Mouse (Mus musculus) kidney, embryonic 14.5 days (tissue): ENCODE measurements at regions not wholly inside any gene's neighbourhood (a gene's known extent, or its start where the extent isn't known, plus 50 kb on each side); places are given as distances from the start of the nearest gene placed in this dataset.
A peak's percentile ranks its signal among the peaks of the same experiment; 100 is the strongest.

Experiments
- ATAC-seq: fragments of 200-750 bp; cut with Nextera tagmentation; 2 replicates; pipeline ENCODE4 v1.8.0; 2017; ENCODE audit warnings: moderate number of reproducible peaks, mild to moderate bottlenecking, moderate TSS enrichment, moderate library complexity; ENCODE audit not compliant: low FRiP score, low TSS enrichment
- H3K27ac ChIP-seq: fragments of 300-500 bp; sonication (generic); 2 replicates; pipeline ENCODE4 v1.5.1; 2014; ENCODE audit warnings: low read depth, mild to moderate bottlenecking, low read length, moderate library complexity, mixed read lengths
- H3K27me3 ChIP-seq: fragments of 300-500 bp; sonication (generic); 2 replicates; pipeline ENCODE4 v1.6.1; 2014; ENCODE audit warnings: mild to moderate bottlenecking, low read length; ENCODE audit not compliant: control insufficient read depth, insufficient read depth
- H3K36me3 ChIP-seq: fragments of 300-500 bp; sonication (generic); 2 replicates; pipeline ENCODE4 v1.6.1; 2014; ENCODE audit warnings: low read length, mixed read lengths; ENCODE audit not compliant: control insufficient read depth, insufficient read depth
- H3K4me1 ChIP-seq: fragments of 300-500 bp; sonication (generic); 2 replicates; pipeline ENCODE4 v1.6.1; 2014; ENCODE audit warnings: low read length, mixed read lengths; ENCODE audit not compliant: control insufficient read depth, insufficient read depth
- H3K4me2 ChIP-seq: fragments of 300-500 bp; sonication (generic); replicated peaks from 2 replicates; pipeline ENCODE4 v1.6.1; 2014; ENCODE audit warnings: low read depth, mild to moderate bottlenecking, low read length
- H3K4me3 ChIP-seq: fragments of 300-500 bp; sonication (generic); 2 replicates; pipeline ENCODE4 v1.5.1; 2014; ENCODE audit warnings: mild to moderate bottlenecking, low read length
- H3K9ac ChIP-seq: fragments of 300-500 bp; sonication (generic); 2 replicates; pipeline ENCODE4 v1.6.1; 2014; ENCODE audit warnings: low read depth, mild to moderate bottlenecking, low read length, moderate library complexity
- H3K9me3 ChIP-seq: fragments of 300-500 bp; sonication (generic); 2 replicates; pipeline ENCODE4 v1.6.1; 2016; ENCODE audit warnings: low read length; ENCODE audit not compliant: control insufficient read depth
- WGBS: fragments of 180-500 bp; shearing (Covaris S2); extraction: QIAGEN DNeasy Blood & Tissue Kit; methylation state at CpG from one replicate; pipeline ENCODE4 v1.1.7; 2014; 5-methylcytosine and 5-hydroxymethylcytosine counted together

DNA sequence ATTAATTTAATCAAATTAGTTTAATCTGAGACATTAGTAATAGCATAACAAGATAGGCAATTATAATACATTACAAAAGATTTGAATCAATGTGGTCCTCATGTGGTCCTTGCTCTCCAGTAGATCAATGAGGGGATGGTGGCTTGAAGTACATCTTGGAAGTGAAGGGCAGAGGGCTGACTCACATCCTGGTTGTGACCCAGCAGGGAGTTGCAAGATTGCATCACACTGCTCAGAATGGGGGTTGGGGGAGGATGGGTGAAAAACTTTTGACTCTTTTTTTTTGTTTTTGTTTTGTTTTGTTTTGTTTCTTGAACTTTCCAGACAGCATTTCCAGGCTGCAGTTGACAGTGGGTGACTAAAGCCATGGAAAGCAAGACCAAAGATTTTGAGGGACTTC, 191.1 kb upstream of the Dio3 start:
- no peak for ATAC-seq
- H3K27ac ChIP-seq = no peak overlapping the region
- H3K27me3 ChIP-seq = no peaks in the 10 kb centered on the region
- no peaks in the 10 kb centered on the region for H3K36me3 ChIP-seq
- no peak overlapping the region for H3K4me2 ChIP-seq
- H3K4me1 ChIP-seq = peaks cover 9% of the 10 kb centered on the region; the same call in 1 of the 2 replicates
- H3K4me3 ChIP-seq = no peak overlapping the region
- H3K9ac ChIP-seq = no peak overlapping the region
- H3K9me3 ChIP-seq = no peaks in the 10 kb centered on the region

- H3K36me3 ChIP-seq = no peaks in the 10 kb centered on the region
- no peaks in the 10 kb centered on the region for H3K27me3 ChIP-seq
- H3K4me3 ChIP-seq = no peak overlapping the region
- peaks cover 6% of the 10 kb centered on the region; the same call in 1 of the 2 replicates for H3K9me3 ChIP-seq
- H3K9ac ChIP-seq = no peak overlapping the region
- ATAC-seq = no peak
- WGBS = 79% methylated on average over 7 of the region's 7 CpGs
- H3K27ac ChIP-seq = no peak overlapping the region
- no peak overlapping the region for H3K4me2 ChIP-seq
- no peaks in the 10 kb centered on the region for H3K4me1 ChIP-seq
Measured at GRCm38 (mm10) chr12:110102186-110102585, 176.7 kb upstream of the Dio3 start.

DNA sequence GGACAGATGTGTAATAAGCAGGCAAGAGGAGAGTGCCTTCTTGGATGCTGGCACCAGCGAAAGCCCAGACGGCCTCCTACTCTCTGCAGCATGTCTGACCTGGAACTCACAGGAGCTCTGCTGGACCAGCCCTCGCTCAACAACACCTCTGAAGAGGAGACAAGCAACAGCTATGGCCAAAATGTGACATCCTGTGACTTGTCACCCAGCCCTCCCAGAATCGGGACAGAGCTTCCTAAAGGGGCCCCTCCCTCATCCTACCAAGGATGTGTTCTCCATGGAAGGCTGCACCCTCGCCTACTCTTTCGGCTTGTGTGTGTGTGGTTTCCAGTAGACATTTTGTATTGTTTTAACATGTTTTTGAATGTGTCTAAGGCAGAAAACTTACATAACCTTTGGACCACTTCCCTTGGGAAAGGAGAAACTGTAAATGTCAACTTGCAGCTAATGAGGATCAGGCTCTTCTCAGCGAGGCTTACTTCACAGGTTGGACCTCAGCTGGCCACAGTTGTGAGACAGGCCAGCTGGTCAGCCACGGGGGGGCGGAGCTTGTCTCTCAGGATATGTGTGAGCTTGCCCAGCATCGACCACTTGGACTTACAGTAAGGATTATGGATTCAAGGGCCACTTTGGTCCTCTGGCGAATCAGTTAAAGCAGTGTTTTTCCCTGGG, 166.7 kb upstream of the Dio3 start:
- Histone ChIP-seq H3K4me1 (peaks cover 7% of the 10 kb centered on the region; the same call in 1 of the 2 replicates), H3K9me3 (no peaks in the 10 kb centered on the region), H3K36me3 (no peaks in the 10 kb centered on the region), H3K4me3 (no peak overlapping the region), H3K27me3 (0 out of 2 replicates have a peak, but pooled peaks cover 5% of the 10 kb centered on the region), H3K4me2 (no peak overlapping the region), H3K9ac (no peak overlapping the region), H3K27ac (no peak overlapping the region)
- ATAC-seq = peak; percentile 69; the same call in 1 of the 2 replicates
- WGBS = 49% methylated on average over 11 of the region's 11 CpGs

GRCm38 (mm10) chr12:110112723-110113105, 166.2 kb upstream of the Dio3 start:
- ATAC-seq = no peak

DNA sequence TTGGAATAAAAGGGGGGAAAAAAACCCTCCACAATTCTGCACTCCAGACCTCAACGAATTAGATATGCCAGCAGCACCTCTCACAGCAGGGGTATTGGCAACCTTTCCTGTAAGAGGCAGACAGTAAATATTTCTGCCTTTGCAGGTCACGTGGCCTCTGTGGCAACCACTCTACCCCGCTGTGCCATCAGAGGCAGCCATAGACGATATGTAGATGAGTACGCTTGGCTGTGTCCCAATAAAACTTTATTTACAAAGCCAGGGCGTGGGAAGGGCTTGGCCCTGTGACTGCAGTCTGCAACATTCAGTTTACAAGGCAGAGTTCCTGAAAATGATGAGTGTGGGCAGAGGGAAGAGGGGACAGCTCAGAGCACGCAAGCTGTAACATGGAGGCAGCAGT, 158.7 kb upstream of the Dio3 start:
- no peak overlapping the region for H3K27ac ChIP-seq
- H3K4me3 ChIP-seq = no peak overlapping the region
- H3K9ac ChIP-seq = no peak overlapping the region
- no peaks in the 10 kb centered on the region for H3K4me1 ChIP-seq
- 74% methylated on average over 7 of the region's 7 CpGs for WGBS
- H3K4me2 ChIP-seq = no peak overlapping the region
- ATAC-seq = no peak
- no peaks in the 10 kb centered on the region for H3K36me3 ChIP-seq
- no peaks in the 10 kb centered on the region for H3K9me3 ChIP-seq
- 0 out of 2 replicates have a peak, but pooled peaks cover 5% of the 10 kb centered on the region for H3K27me3 ChIP-seq

More at GRCm38 (mm10) chr12:110112723-110113105, 166.2 kb upstream of the Dio3 start:
- Histone ChIP-seq H3K36me3 (no peaks in the 10 kb centered on the region), H3K9ac (no peak overlapping the region), H3K27ac (no peak overlapping the region), H3K4me2 (no peak overlapping the region), H3K4me1 (peaks cover 7% of the 10 kb centered on the region; the same call in 1 of the 2 replicates), H3K27me3 (0 out of 2 replicates have a peak, but pooled peaks cover 5% of the 10 kb centered on the region), H3K4me3 (no peak overlapping the region), H3K9me3 (no peaks in the 10 kb centered on the region)
- 65% methylated on average over 7 of the region's 7 CpGs for WGBS

GRCm38 (mm10) chr12:110122976-110123375, 155.9 kb upstream of the Dio3 start:
- WGBS = 23% methylated on average over 4 of the region's 4 CpGs
- no peak overlapping the region for H3K4me2 ChIP-seq
- ATAC-seq = 0 out of 2 replicates have a peak, but pooled peaks have one; percentile 46
- H3K4me1 ChIP-seq = no peaks in the 10 kb centered on the region
- no peaks in the 10 kb centered on the region for H3K36me3 ChIP-seq
- H3K4me3 ChIP-seq = no peak overlapping the region
- H3K27ac ChIP-seq = no peak overlapping the region
- no peak overlapping the region for H3K9ac ChIP-seq
- no peaks in the 10 kb centered on the region for H3K9me3 ChIP-seq
- no peaks in the 10 kb centered on the region for H3K27me3 ChIP-seq

- H3K9me3 ChIP-seq = no peaks in the 10 kb centered on the region
- H3K4me3 ChIP-seq = no peak overlapping the region
- no peaks in the 10 kb centered on the region for H3K36me3 ChIP-seq
- no peak for ATAC-seq
- 69% methylated on average over 7 of the region's 7 CpGs for WGBS
- H3K4me1 ChIP-seq = no peaks in the 10 kb centered on the region
- H3K27ac ChIP-seq = no peak overlapping the region
- H3K9ac ChIP-seq = no peak overlapping the region
- H3K27me3 ChIP-seq = no peaks in the 10 kb centered on the region
- H3K4me2 ChIP-seq = no peak overlapping the region
Measured at GRCm38 (mm10) chr12:110126525-110126924, 152.3 kb upstream of the Dio3 start.

DNA sequence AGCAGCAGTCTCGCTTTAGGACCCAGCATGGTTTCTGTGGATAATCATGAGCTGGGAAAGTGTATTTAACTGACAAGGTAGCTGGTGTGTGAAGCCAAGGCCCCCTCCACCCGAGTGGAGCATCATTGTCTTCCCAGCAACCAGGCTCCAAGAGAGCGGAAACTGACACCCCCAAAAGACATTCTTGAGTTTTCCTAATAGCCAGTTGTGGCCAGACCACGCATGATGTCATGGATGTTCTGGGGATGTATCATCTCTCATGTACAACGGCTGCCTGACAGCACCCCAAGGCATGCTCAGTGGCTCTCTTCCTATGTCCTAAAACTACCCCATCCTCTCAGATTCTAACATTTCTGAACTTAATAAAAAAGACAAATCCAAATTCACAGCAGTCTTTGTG, 133.5 kb upstream of the Dio3 start:
- Histone ChIP-seq H3K27ac (no peak overlapping the region), H3K9me3 (peaks cover 5% of the 10 kb centered on the region; the same call in 1 of the 2 replicates), H3K4me2 (no peak overlapping the region), H3K9ac (no peak overlapping the region), H3K27me3 (no peaks in the 10 kb centered on the region), H3K36me3 (no peaks in the 10 kb centered on the region), H3K4me1 (no peaks in the 10 kb centered on the region), H3K4me3 (no peak overlapping the region)
- WGBS = 86% methylated on average over 5 of the region's 5 CpGs
- no peak for ATAC-seq

DNA sequence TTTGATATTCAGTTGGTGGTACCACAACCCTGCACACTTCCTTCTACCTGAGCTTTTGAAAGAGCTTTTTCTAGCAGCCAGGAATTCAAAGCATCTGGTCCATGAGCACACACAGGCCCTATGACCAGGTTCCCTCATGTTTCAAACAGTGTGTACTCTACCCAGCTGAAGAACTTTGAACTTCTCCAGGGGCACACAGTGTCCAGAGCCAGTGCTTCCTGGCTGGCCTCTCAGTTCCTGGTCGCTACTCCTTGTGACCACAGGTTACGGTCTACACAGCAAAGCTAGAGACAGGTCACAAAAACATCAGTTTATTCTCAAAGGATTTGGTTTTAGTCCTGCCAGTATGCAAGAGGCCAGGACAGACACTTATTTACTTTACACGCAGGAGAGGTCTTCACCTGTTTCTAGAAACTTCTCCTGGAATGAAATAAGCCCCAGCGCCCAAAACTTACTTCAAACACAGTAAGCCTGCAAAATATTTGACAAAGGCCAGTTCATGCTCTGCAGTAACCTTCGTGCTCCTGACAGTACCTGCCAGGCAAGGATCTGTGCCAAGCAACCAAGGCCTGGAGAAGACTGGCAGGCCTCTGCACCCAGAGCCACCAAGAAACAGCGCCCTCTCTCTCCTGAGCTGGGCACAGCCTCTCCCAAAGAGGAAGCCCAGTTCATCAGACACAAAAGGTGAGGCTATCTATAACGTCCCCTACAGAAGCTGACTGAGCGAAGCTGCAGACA, 124.5 kb upstream of the Dio3 start:
- H3K9me3 ChIP-seq = peaks cover 5% of the 10 kb centered on the region; the same call in 1 of the 2 replicates
- H3K4me1 ChIP-seq = peaks cover 3% of the 10 kb centered on the region; the same call in 1 of the 2 replicates
- no peak overlapping the region for H3K27ac ChIP-seq
- H3K36me3 ChIP-seq = no peaks in the 10 kb centered on the region
- no peak overlapping the region for H3K4me3 ChIP-seq
- no peak overlapping the region for H3K4me2 ChIP-seq
- no peak overlapping the region for H3K9ac ChIP-seq
- no peaks in the 10 kb centered on the region; the same call in 1 of the 2 replicates for H3K27me3 ChIP-seq
- 86% methylated on average over 8 of the region's 8 CpGs for WGBS
- ATAC-seq = no peak
